9 mouse cellular contexts compared by ENCODE assay signal in genomic region chr11:56159412-56160074, GRCm38 (mm10).
DNase-seq lines count a peak whose midpoint lies in the region; ATAC-seq lines count a peak whose summit lies in the region.
"Had no signal": no experiment of that assay in that cellular context is flagged by ENCODE, and none has a peak within 500 bp of the region (broad histone marks: within the 10 kb centered on the region; RNA-seq: fewer than 3 reads in every experiment).

No protein-coding gene starts in this region.

- ATAC-seq in forebrain, embryonic 12.5 days (ENCODE audit: low FRiP score), result peak; percentile 46; the same call in 1 of the 2 replicates
- ATAC-seq in hindbrain, embryonic 16.5 days, result peak; percentile 83

- H3K9me3 ChIP-seq in forebrain, embryonic 12.5 days, result no peaks in the 10 kb centered on the region
- no peaks in the 10 kb centered on the region for H3K9me3 ChIP-seq in hindbrain, embryonic 16.5 days (ENCODE audit: control insufficient read depth, low read length)
- H3K9me3 ChIP-seq: embryonic facial prominence, embryonic 15.5 days; lung, embryonic 15.5 days had no signal

- H3K4me3 ChIP-seq in forebrain, embryonic 12.5 days (replicated peaks), result no peak overlapping the region
- no peak overlapping the region for H3K4me3 ChIP-seq in hindbrain, embryonic 16.5 days (ENCODE audit: low read length)
- H3K4me3 ChIP-seq: embryonic facial prominence, embryonic 15.5 days; lung, embryonic 15.5 days had no signal

- no peak overlapping the region; the same call in 1 of the 2 replicates for H3K27ac ChIP-seq in forebrain, embryonic 12.5 days
- H3K27ac ChIP-seq in hindbrain, embryonic 16.5 days (ENCODE audit: low read depth, low read length), result no peak overlapping the region
- H3K27ac ChIP-seq: embryonic facial prominence, embryonic 15.5 days; lung, embryonic 15.5 days had no signal

- H3K27me3 ChIP-seq in forebrain, embryonic 12.5 days, result no peaks in the 10 kb centered on the region
- no peaks in the 10 kb centered on the region for H3K27me3 ChIP-seq in hindbrain, embryonic 16.5 days (replicated peaks; ENCODE audit: control insufficient read depth, insufficient read depth, low read length)
- H3K27me3 ChIP-seq: embryonic facial prominence, embryonic 15.5 days; lung, embryonic 15.5 days had no signal

- peaks cover 3% of the 10 kb centered on the region; the same call in 1 of the 2 replicates for H3K4me1 ChIP-seq in forebrain, embryonic 12.5 days
- H3K4me1 ChIP-seq in hindbrain, embryonic 16.5 days (ENCODE audit: control insufficient read depth, insufficient read depth, low read depth, low read length), result no peaks in the 10 kb centered on the region; the same call in 1 of the 2 replicates
- H3K4me1 ChIP-seq: embryonic facial prominence, embryonic 15.5 days; lung, embryonic 15.5 days had no signal

- no peak overlapping the region for H3K4me2 ChIP-seq in forebrain, embryonic 12.5 days
- peak overlapping the region; percentile 22; the same call in 1 of the 2 replicates for H3K4me2 ChIP-seq in hindbrain, embryonic 16.5 days (ENCODE audit: low read length)
- H3K4me2 ChIP-seq: embryonic facial prominence, embryonic 15.5 days; lung, embryonic 15.5 days had no signal

- no peaks in the 10 kb centered on the region for H3K36me3 ChIP-seq in forebrain, embryonic 12.5 days (replicated peaks)
- no peaks in the 10 kb centered on the region for H3K36me3 ChIP-seq in hindbrain, embryonic 16.5 days (ENCODE audit: control insufficient read depth, insufficient read depth, low read length)
- H3K36me3 ChIP-seq: embryonic facial prominence, embryonic 15.5 days; lung, embryonic 15.5 days had no signal

- DNase-seq in ES-CJ7 (ENCODE audit: low read depth, low spot score) (peak; percentile 43), adipocyte (ENCODE audit: low spot score) (peak; percentile 81)
- peak; percentile 54 to 59 for DNase-seq in left cerebral cortex, postnatal 36 days (ENCODE audit: low spot score in 2 of 2)
- peak; percentile 44 for DNase-seq in neural tube, embryonic 10.5 days (ENCODE audit: extremely low spot score, low spot score)
- no peak for DNase-seq in thymus, postnatal 25 days

- intact Hi-C loops in left cerebral cortex, postnatal 36 days (cut with DNase I), result loop anchor here (10.0 kb wide), 1 partner anchor 1155 kb away; no protein-coding TSS in a partner anchor

- no peak overlapping the region for H3K9ac ChIP-seq in forebrain, embryonic 12.5 days
- no peak overlapping the region for H3K9ac ChIP-seq in hindbrain, embryonic 16.5 days (ENCODE audit: low read depth, low read length)
- H3K9ac ChIP-seq: embryonic facial prominence, embryonic 15.5 days; lung, embryonic 15.5 days had no signal

- WGBS in forebrain, embryonic 12.5 days, result 45% methylated on average over 10 of the region's 10 CpGs
- WGBS in hindbrain, embryonic 16.5 days, result 24% methylated on average over 10 of the region's 10 CpGs
